Mouse (Mus musculus) liver, postnatal 0 days (tissue): ENCODE results near the gene Macrod1. TPM values are rescaled to one million over a fixed set of nuclear protein-coding genes. Genes with fewer than 3 reads are reported as not detected.

Experiments used
- ATAC-seq: fragments of 200-750 bp; cut with Nextera tagmentation; 2 replicates; pipeline ENCODE4 v1.8.0; 2017; ENCODE audit warnings: mild to moderate bottlenecking, moderate library complexity
- DNase-seq: peaks from one replicate; pipeline ENCODE4 v3.0.0-alpha.2; 2016
- H3K27ac ChIP-seq: fragments of 300-500 bp; sonication (generic); 2 replicates; pipeline ENCODE4 v1.5.1; 2014; ENCODE audit warnings: antibody characterized with exemption, moderate library complexity, mild to moderate bottlenecking, low read depth
- H3K27me3 ChIP-seq: fragments of 300-500 bp; sonication (generic); 2 replicates; pipeline ENCODE4 v1.6.1; 2014; ENCODE audit warnings: low read length, control low read depth, mixed read lengths; ENCODE audit not compliant: insufficient read depth
- H3K36me3 ChIP-seq: fragments of 300-500 bp; sonication (generic); replicated peaks from 2 replicates; pipeline ENCODE4 v1.6.1; 2014; ENCODE audit warnings: mild to moderate bottlenecking, control low read depth, low read length, moderate library complexity, mixed read lengths; ENCODE audit not compliant: insufficient read depth
- H3K4me1 ChIP-seq: fragments of 300-500 bp; sonication (generic); 2 replicates; pipeline ENCODE4 v1.6.1; 2014; ENCODE audit warnings: antibody characterized with exemption, mild to moderate bottlenecking, control low read depth; ENCODE audit not compliant: insufficient read depth
- H3K4me2 ChIP-seq: fragments of 300-500 bp; sonication (generic); 2 replicates; pipeline ENCODE4 v1.6.1; 2014; ENCODE audit warnings: low read depth, mild to moderate bottlenecking, low read length, moderate library complexity, mixed read lengths
- H3K4me3 ChIP-seq: fragments of 300-500 bp; sonication (generic); 2 replicates; pipeline ENCODE4 v1.5.1; 2014; ENCODE audit warnings: low read depth, low read length
- H3K9ac ChIP-seq: fragments of 300-500 bp; sonication (generic); replicated peaks from 2 replicates; pipeline ENCODE4 v1.6.1; 2014; ENCODE audit warnings: mild to moderate bottlenecking, moderate library complexity
- H3K9me3 ChIP-seq: fragments of 300-500 bp; sonication (generic); 2 replicates; pipeline ENCODE4 v1.6.1; 2016; ENCODE audit warnings: mild to moderate bottlenecking, control low read depth, low read length, mixed read lengths
- CTCF ChIP-seq: sonication (generic); IDR thresholded peaks from 2 replicates; pipeline ENCODE4 v1.5.1; 2016; ENCODE audit warnings: antibody characterized with exemption, low read depth
- EP300 ChIP-seq: IDR thresholded peaks from 2 replicates; pipeline ENCODE4 v1.6.1; 2016; ENCODE audit warnings: antibody characterized with exemption, low read depth, mild to moderate bottlenecking
- WGBS: fragments of 180-500 bp; shearing (Covaris S2); extraction: QIAGEN DNeasy Blood & Tissue Kit; methylation state at CpG from one replicate; pipeline ENCODE4 v1.1.7; 2014; ENCODE audit not compliant: insufficient replicate concordance; 5-methylcytosine and 5-hydroxymethylcytosine counted together
- polyA plus RNA-seq: library from polyadenylated mRNA; unstranded; fragments of >200 nt; fragmentation: Nextera tagmentation; extraction: Ambion mirVana; gene quantifications from 2 replicates; pipeline ENCODE4 v1.2.1, GENCODE M21; 2015

Gene Macrod1
- polyA plus RNA-seq, 1 experiment from 2014 or later = 11.7 TPM

GRCm38 (mm10) chr19:7181496-7181895, 124.9 kb downstream of the Macrod1 start:
- no peak for TF ChIP-seq CTCF
- TF ChIP-seq EP300 = no peak
- H3K36me3 ChIP-seq = no peaks in the 10 kb centered on the region
- no peak overlapping the region for H3K4me2 ChIP-seq
- H3K27ac ChIP-seq = no peak overlapping the region
- DNase-seq (no peak), ATAC-seq (no peak)
- H3K9ac ChIP-seq = no peak overlapping the region
- H3K27me3 ChIP-seq = peaks cover 10% of the 10 kb centered on the region; the same call in 1 of the 2 replicates
- H3K9me3 ChIP-seq = no peaks in the 10 kb centered on the region
- H3K4me3 ChIP-seq = no peak overlapping the region
- 67% methylated on average over 7 of the region's 7 CpGs for WGBS
- peaks cover 13% of the 10 kb centered on the region for H3K4me1 ChIP-seq

- H3K4me1 ChIP-seq = peaks cover 13% of the 10 kb centered on the region
- no peaks in the 10 kb centered on the region for H3K9me3 ChIP-seq
- DNase-seq (peak; percentile 63), ATAC-seq (0 out of 2 replicates have a peak, but pooled peaks have one; percentile 26)
- H3K27ac ChIP-seq = no peak overlapping the region
- no peak overlapping the region for H3K9ac ChIP-seq
- WGBS = 19% methylated on average over 23 of the region's 23 CpGs
- H3K4me2 ChIP-seq = peak overlapping the region; percentile 53
- no peak overlapping the region for H3K4me3 ChIP-seq
- H3K36me3 ChIP-seq = no peaks in the 10 kb centered on the region
- peaks cover 10% of the 10 kb centered on the region; the same call in 1 of the 2 replicates for H3K27me3 ChIP-seq
- TF ChIP-seq EP300 (no peak), CTCF (no peak)
Observed at GRCm38 (mm10) chr19:7182273-7182949, 125.8 kb downstream of the Macrod1 start.

- no peak overlapping the region for H3K4me2 ChIP-seq
- DNase-seq = no peak
- H3K9me3 ChIP-seq = no peaks in the 10 kb centered on the region
- no peak overlapping the region for H3K9ac ChIP-seq
- H3K4me1 ChIP-seq = peaks cover 13% of the 10 kb centered on the region
- no peak overlapping the region for H3K4me3 ChIP-seq
- no peak for TF ChIP-seq CTCF
- H3K36me3 ChIP-seq = no peaks in the 10 kb centered on the region
- no peak overlapping the region for H3K27ac ChIP-seq
- 83% methylated on average over 11 of the region's 11 CpGs for WGBS
- no peak for ATAC-seq
- peaks cover 10% of the 10 kb centered on the region; the same call in 1 of the 2 replicates for H3K27me3 ChIP-seq
Observed at GRCm38 (mm10) chr19:7183419-7183818, 126.8 kb downstream of the Macrod1 start.

- ATAC-seq = no peak
- H3K27ac ChIP-seq = no peak overlapping the region
- TF ChIP-seq EP300 (no peak), CTCF (no peak)
- no peak overlapping the region for H3K4me3 ChIP-seq
- H3K4me2 ChIP-seq = no peak overlapping the region
- H3K9ac ChIP-seq = no peak overlapping the region
- H3K9me3 ChIP-seq = no peaks in the 10 kb centered on the region
- WGBS = 67% methylated on average over 4 of the region's 4 CpGs
- H3K4me1 ChIP-seq = peaks cover 13% of the 10 kb centered on the region
- H3K27me3 ChIP-seq = peaks cover 10% of the 10 kb centered on the region; the same call in 1 of the 2 replicates
- no peak for DNase-seq
- H3K36me3 ChIP-seq = no peaks in the 10 kb centered on the region
Observed at GRCm38 (mm10) chr19:7185059-7185458, 128.4 kb downstream of the Macrod1 start.

GRCm38 (mm10) chr19:7185715-7186291, 129.2 kb downstream of the Macrod1 start:
- Histone ChIP-seq H3K36me3 (no peaks in the 10 kb centered on the region), H3K9ac (no peak overlapping the region), H3K9me3 (no peaks in the 10 kb centered on the region), H3K4me2 (no peak overlapping the region), H3K27ac (no peak overlapping the region), H3K4me3 (no peak overlapping the region), H3K27me3 (peaks cover 10% of the 10 kb centered on the region; the same call in 1 of the 2 replicates), H3K4me1 (peaks cover 12% of the 10 kb centered on the region)
- WGBS = 40% methylated on average over 18 of the region's 18 CpGs
- TF ChIP-seq CTCF (no peak), EP300 (no peak)
- DNase-seq (no peak), ATAC-seq (no peak)

- TF ChIP-seq EP300 (no peak), CTCF (no peak)
- ATAC-seq = no peak
Observed at GRCm38 (mm10) chr19:7187157-7187556, 130.5 kb downstream of the Macrod1 start.

More at GRCm38 (mm10) chr19:7187157-7187556, 130.5 kb downstream of the Macrod1 start:
- H3K27ac ChIP-seq = no peak overlapping the region
- H3K27me3 ChIP-seq = 0 out of 2 replicates have a peak, but pooled peaks cover 10% of the 10 kb centered on the region
- WGBS = 66% methylated on average over 5 of the region's 5 CpGs
- H3K9ac ChIP-seq = no peak overlapping the region
- no peak overlapping the region for H3K4me3 ChIP-seq
- H3K4me1 ChIP-seq = peaks cover 16% of the 10 kb centered on the region
- no peaks in the 10 kb centered on the region for H3K9me3 ChIP-seq
- no peak overlapping the region for H3K4me2 ChIP-seq
- H3K36me3 ChIP-seq = no peaks in the 10 kb centered on the region
- DNase-seq = no peak
